Mouse (Mus musculus) right cerebral cortex, adult 2 months (tissue): ENCODE measurements around the gene Tmem150c.
A peak's percentile ranks its signal among the peaks of the same experiment; 100 is the strongest.

Source experiments
- DNase-seq, 2 experiments: peaks; one replicate each; pipeline ENCODE4 v3.0.0; 2021 to 2022; ENCODE audit warnings: low spot score in 2 of 2

Gene Tmem150c

DNA sequence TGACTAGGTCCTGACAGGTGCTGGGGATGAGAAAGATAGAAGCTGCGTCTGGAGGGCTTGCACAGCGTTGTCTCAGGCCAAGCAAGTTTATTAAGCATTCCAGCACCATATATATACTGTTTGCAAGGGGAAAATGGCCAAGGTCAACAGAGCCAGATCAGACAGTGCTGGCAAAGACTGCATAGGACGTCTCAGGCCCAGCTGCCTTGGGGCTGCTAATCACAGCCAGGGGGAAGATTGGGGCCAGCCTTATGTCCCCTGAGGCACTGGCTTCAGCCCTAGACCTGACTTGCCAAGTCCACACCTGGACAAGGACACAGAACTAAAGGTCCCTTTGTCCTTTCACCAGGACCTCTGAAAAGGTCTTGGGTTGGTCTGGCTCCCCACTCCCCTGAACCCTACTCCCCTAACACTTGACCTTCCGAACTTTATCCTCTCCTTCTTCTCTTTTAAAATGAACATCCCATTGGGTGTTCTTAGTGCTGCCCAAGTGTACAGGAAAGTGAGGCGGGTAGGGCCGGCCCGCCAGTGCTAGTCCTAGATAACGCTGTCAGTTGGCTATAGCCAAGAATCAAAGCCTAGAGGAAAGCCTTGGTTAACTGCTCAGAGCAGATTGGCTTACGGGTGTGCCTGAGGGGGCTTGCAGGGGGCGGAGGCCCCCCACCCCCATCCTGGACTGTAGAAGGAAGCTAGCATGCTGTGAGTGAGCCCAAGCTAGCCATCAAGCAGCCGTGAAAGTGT, 104.6 kb downstream of the Tmem150c start:
- no peak for DNase-seq

DNA sequence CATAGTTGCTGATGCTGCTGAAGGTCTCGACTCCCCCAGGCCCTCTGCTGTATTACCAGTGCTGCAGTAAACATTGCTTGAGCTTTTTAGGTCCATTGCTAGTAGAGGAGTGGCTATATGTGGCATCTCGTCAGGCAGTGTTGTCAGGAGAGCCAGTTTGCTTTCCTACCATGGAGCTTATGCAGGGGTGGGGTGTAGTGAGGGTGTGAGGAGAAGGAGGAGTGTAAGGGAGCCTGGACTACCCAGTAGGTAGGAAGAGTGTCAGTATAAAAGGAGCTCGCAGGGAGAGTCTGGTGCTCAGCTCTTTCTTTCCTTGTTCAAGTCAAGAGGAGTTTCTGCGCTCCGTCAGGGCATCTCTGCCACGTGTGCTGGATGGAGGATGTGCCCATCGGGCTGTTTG, 106.9 kb downstream of the Tmem150c start:
- no peak for DNase-seq

DNA sequence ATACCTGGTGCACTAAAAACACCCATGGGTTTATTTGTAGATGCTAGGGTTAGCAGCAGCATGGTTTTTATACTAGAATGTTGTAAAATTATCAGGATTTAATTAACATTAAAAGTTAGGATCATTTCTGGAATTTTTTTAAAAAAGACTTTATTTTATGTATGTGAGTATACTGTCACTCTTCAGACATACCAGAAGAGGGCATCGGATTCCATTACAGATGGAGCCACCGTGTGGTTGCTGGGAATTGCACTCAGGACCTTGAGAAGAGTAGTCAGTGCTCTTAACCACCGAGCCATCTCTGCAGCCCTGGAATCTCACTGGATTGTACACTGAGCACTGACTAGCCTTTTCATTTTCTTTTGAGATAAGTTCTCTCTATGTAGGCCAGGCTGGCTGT, 109.7 kb downstream of the Tmem150c start:
- no peak for DNase-seq

DNA sequence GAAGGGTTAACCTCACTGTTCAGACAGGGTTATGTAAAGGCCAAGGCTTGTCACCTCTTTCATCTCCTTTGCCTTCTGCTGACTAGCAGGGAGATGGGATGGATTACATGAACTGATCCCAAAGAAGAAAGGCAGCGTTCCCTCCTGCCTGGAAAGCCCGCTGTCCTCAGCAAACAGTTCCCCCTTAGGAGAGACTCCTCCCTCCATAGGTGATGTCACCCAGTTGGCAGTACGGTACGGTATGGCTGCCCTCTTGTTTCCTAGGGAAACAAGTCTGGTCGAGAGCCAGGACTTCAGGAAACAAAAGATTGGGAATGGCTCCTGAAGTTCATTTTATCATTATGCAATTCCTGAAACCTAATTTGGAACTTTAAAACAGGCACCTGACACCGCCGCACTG, 111.7 kb downstream of the Tmem150c start:
- no peak for DNase-seq

DNA sequence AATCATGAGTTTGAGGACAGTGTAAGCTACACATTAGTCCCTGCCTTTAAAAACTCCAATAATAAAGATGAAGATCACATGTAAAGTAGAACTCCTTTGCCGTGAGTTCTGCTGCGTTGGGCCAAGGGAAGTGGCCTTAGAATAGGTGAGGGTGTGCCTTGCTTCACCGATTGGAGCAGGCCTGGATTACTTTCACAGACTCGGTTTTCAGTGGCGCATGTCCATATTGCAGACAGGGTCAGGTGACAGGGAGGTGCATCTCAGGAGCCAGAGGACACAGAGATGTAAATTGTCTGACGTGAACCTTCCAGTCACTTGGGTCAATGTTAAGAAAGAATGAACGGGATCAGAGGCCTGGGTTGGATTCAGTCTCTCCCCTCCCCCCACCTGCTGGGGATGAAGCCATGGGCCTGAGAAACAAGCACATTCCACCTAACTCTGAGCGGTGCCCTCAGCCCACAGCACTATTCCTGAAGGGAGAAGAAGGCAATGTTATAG, 112.4 kb downstream of the Tmem150c start:
- DNase-seq = no peak

DNA sequence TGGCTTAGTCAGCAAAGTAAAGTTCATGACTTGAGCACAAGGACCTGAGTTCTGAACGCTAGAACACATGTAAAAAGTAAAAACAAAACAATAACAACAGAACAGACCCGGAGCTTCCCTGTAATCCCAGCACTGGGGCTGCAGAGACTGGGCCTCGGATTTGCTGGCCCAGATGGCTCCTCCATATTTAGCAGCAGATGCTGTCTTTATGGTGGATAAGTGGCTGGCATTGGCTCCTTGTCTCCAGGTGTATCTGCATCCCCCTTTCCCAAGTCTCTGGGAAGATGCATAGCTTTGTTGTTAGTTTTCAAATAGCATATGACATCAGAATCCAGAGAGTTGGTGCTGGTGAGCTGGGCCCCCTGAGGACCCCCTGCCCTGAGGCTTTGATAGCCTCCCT, 113.5 kb downstream of the Tmem150c start:
- DNase-seq = no peak

DNA sequence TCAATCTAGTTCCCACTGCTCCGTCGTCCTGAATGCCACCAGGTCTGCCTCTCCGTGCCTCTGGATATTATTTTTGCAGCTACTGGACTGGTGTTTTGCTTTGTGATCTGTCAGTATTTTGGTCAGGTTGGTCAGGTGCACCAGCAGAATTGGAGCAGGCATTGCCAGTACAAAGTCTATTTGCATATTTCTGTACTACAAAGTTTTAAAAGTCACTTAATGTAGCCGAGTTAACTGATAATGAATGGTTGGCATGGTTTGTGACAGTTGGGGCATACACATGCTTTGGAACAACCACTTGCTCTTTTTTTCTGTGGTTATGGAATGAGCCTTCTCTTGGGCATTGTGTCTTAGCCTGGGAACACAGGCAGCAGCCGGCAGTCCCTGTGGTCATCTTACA, 115.0 kb downstream of the Tmem150c start:
- no peak for DNase-seq

DNA sequence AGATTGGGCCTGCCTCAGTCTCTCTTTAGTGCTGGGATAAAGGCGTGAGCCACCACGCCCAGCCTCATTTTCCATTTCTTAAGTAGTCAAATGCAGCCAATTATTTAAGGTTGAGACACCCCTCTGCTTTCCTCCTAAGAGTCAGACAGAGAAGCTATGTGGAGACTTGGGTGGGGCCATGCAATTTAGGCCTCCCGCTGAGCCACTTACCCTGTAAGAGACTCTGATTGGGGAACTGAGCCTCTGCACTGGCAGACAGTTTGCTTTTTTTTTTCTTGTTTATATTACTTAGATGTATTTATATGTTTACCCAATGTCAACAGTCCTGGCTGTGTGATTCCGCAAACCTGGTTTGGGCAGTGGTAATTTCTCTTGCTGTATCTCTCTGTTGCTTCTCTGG, 115.6 kb downstream of the Tmem150c start:
- no peak for DNase-seq

DNA sequence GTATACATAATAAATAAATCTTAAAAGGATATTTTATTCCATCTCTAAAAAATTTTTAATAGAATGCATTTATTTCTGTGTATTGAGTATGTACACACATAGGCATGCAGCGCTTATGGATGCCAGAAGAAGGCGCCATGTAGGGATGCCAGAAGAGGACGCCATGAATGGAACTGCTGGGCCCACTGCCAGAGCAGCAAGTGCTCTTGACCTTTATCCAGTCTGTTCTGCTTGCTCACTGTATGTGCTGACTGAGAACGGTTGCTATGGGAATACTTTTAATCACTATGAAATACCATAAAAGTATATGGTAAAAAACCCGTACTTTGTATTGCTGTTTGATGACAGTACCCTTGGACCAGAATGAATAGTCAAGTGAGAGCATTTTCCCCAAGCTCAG, 116.2 kb downstream of the Tmem150c start:
- no peak for DNase-seq

DNA sequence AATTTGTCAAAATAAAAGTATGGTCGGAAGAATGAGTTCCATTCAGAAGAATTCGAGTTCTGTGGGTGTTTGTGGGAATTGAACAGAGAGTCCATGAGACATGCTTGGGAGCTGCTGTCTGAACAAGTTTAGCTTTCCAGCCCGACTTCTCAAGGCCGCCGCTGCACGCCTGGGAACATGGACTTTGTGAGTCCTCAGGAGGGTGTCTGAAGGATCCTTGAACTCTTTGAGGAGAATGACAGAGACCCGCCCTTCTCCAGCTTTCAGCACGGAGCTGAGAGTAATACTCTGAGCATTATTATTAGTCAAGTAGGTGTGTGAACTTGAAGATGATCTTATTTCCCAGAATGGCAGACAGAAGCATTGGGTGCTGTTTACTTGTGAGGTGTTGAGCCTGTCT, 117.1 kb downstream of the Tmem150c start:
- no peak for DNase-seq

DNA sequence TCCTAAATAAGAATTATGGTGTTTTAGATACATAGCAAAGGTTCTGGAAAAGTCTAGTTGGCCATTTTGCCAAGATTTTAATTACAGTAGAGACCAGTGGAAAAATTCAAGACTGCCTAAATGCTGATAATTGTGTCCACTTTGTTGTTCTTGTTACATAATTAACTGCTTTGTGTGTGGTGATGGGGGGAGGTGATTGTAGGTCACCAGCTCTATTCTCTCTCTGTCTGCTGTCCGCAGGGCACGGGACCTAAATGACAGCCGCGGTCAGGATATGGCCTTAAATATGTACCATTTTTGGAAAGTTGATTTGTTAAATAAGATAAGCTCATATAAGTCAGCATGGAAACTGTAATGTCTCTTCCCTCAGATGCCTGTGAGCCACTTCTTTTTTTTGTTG, 118.3 kb downstream of the Tmem150c start:
- no peak for DNase-seq

DNA sequence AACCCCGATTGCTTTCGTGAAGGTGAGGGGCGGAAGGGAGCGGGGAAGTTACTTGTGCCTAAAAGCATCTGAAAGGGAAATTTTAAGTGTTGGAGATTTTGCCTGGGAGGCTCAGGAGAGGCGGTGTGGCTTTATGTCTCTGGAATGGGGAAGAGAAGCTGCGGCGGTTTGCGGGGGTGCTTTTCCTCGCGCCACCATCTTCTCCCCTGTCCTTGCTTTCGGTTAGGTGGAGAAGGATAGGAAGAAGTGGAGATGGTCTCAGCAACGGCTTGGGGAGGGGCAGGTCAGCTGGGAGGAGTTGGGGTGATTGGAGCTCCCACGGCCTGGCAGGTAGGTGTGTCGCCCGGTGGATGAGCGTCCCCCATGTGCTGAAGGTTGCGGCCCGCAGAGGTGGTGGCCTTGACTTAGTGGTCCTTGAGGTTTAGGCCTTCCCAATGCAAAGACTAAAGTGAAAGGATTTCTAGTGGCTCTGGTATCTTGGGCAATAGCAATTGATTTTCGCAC, 119.3 kb downstream of the Tmem150c start:
- peak in 1 of 2 experiments; percentile 55 for DNase-seq

DNA sequence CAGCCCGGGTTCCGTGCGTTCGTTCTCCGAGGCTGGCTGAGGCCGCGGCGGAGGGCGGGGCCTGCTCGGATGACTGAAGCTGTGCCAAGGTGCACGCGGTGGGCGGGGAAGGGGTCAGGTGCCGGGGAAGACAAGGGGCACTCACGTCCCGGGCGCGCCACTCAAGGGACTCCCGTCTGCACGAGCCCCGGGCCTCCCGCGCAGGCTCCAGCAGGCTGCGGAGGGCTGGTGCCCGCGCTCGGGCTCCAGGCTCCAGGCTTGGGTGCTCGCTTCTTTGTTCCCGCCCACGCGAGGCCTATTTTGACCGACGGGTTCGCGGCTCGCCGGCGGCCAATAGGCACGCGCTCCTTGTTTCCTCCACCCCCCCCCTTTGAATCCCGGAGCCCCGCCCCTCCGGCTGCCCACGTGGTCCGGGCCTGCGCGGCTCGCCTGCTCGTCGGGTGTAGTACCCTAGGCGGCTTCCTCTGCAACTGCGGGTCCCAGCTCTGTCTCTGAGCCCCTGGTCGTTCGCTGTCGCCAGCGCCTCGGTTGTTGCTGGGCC, 119.9 kb downstream of the Tmem150c start, which contains the start of the genes Hnrnpdl and Enoph1:
Hnrnpdl (minus strand) TSS at position 63 of the 541 bp plus-strand sequence.
Enoph1 (plus strand) TSS at position 384 of the 541 bp plus-strand sequence.
- peak; percentile 95 to 98 for DNase-seq

DNA sequence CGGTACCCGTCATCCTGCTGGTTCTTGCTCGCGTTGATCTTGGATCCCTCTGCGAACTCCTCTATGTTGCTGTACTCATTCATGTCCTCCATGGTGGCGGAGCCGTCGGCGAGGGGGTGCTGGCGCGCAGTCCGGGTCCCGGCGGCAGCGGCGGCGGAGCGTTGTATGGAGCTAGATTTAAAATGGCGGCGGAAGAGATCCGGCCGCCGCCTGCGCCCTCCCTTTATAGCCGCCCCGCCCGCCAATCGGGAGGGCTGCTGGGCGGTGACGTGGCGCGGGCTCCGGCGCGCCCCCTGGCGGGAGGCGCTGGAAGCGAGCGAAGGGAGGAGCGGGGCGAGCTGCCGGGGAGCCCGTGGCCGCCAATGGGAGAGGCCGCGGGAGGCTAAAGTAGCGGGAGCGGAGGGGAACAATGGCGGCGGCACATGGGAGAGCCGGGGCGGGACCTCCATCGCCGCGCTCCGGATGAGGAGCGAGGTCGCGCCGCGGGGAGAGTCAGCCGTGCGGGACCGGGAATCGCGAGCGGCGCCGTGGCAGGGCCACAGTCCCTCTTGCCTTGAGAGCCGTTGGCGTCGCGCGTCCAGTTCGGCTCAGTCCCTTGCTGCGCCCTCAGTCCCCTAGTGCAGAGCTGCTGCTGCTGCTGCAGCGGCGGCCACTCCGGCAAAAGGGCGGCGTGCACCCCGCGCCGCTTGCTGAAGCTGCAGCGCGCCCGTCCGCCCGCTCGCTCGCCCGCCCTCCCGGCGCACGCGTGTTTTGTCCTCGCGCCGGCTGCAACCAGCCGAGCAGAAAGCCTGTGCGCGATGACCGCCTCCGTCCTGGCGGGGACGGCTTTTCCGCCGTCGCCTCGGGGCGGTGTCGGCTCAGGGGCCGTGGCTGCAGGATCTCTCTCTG, 120.7 kb downstream of the Tmem150c start:
- DNase-seq = peak; percentile 94 to 95

DNA sequence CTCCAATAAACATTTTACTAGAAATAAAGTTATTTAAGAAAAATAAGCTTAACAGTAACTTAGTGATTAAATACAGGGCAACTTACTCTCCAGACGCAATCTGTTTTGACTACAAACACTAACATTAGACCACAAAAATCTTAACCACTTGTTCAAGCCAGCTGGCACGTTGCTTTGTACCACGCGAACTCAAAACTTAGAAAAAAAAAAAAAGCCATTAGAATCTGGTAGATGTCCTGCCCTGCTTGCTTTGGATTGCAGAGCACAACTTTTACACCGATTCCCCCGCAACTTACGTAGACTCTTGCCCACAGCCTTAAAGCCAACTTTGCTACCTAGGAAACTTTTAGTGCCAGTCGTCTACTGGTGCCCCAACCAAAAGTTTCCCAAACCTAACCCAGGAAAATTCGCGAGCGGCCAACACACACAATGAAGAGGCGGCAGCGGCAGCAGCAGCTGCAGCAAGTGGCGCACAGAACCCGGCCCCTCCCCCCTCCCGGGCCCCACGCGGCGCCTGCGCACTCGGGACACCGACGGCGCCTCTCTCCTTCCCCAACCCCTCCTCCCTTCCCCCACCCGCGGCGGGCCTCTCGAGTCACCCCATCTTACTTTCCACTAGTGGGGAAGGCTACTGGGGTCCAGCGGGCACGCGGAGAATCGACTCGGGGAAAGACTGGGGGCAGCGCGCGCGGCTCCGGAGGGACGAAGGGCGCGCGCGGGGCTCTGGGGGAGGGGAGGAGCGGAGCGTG, 121.5 kb downstream of the Tmem150c start:
- DNase-seq = peak; percentile 83 to 86

DNA sequence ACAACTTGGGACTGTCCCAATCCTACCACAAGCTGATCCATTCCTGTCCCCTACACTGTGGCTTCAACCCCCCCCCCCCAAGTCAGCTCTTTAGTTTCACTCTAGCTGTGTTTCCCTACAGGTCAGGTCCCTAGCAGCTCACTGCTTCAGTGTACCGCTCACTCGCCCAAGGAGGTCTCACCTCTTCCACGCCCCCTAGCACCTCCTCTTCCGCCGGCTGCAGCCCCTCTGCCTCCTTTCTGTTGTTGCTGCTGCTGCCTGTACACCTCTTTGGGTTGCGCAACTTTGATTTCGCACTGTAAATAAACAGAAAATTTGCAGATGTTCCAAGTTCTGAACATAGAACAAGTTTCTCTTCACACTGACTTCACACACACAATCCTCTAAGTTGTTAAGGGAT, 122.9 kb downstream of the Tmem150c start:
- no peak for DNase-seq

DNA sequence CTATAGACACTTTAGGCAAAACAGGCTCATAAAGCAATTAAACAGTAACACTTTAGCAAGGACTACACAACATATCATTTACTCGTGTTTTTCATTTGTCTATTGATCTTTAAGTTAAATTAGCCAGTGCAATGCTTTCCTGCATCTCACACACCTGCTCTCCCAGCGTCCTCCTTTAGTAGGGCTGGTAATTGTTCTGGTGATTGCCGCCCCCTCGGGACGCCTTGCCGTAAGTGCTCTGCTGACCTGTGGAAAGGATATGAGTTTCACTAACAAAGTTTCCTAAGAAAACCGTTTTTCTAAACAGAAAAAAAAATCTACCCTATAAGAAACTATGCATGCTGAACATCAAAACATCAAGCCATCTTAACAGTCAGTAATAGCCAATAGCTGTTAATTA, 123.7 kb downstream of the Tmem150c start:
- no peak for DNase-seq

DNA sequence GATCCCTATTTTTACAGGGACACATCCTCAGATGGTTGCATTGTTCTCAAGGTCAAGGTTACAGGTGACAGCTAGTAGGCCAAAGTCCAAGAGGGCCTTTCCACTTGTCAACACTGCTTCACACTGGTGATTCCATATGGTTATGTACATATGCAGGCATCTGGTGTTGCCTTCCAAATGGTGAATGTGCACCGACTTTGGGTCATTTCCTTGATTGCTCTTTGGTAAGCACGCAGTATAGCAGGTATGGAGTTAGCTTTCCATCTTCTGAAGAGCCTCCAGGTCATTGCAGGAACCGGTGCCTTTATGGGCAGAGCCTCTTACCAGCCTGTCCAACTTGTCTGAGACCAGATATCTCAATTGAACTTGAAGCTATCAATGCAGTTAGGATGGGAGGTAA, 127.0 kb downstream of the Tmem150c start:
- DNase-seq = no peak

DNA sequence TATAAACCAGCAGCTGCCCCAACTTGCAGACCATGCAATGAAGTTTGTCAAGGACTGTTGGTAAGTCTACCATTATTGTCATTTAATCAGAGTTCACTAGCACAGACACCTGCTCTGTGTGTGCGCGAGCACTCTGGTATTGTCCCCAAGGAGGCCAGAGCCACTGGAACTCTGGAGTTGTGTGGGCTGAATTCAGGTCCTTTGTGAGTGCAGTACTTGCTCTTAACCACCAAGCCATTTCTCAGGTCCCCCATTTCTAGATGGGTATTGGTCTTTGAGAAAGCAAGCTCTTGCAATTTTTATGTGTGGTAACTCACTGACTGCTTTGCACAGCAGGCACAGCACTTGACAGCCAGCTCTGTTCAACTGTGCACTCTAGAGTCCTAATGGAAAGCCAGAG, 127.5 kb downstream of the Tmem150c start:
- no peak for DNase-seq

DNA sequence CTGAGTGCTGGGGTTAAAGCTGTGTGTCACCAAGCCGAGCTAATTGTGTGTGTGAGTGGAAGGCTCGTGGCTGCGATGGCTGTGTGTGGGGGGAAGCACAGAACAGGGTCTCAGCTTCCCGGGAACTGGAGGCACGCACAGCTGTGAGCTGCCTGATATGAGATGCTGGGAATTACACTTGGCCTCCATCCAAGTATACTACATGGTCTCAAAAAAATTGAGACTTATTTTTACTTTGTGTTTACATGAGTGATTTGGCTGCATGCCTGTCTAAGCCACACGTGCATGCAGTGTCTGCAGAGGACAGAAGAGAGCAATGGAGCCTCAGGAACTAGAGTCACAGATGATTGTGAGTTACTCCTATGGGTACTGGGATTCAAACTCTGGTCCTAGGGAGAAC, 129.5 kb downstream of the Tmem150c start:
- DNase-seq = peak; percentile 43 to 47
